Mouse (Mus musculus) frontal cortex, adult 2 months (tissue): ENCODE measurements at regions not wholly inside any gene's neighbourhood (a gene's known extent, or its start where the extent isn't known, plus 50 kb on each side); places are given as distances from the start of the nearest gene placed in this dataset.
A peak's percentile ranks its signal among the peaks of the same experiment; 100 is the strongest.

Experiments
- DNase-seq, 2 experiments: peaks; one replicate each; pipeline ENCODE4 v3.0.0; 2022; ENCODE audit warnings: low spot score in 1 of 2; ENCODE audit errors: extremely low spot score in 1 of 2

DNA sequence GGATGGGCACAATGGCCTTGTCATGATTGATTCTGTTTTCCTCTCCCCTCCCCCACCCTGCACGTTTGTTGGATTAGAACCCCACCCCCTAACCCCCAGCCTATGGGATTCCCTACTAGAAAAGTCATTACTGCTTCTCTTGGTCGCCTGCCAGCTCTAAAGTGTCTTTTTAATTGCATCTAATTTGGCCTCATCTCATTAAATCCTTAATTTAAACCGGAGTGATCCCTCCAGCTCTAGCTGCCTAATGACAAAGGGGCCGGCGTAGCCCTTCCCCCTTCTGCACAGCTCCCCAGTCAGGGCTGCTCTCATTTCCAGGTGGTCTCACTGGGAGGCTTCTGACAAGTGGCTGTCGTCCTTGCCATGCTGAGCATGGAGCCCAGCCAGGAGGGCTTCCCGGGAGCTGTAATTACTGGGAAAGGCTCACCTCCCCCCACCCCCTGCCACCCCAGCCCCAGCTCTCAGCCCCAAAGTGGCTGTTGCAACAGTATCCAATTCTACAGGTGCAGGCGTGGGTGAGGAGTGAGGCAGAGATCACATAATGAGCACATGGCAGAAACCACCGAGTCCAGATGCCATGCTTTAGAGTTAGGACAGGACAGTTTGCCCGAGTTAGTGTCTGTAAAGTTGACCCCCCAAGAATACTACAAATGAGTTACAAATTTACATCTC is 84.8 kb upstream of the Aldh1b1 start:
- no peak for DNase-seq

DNA sequence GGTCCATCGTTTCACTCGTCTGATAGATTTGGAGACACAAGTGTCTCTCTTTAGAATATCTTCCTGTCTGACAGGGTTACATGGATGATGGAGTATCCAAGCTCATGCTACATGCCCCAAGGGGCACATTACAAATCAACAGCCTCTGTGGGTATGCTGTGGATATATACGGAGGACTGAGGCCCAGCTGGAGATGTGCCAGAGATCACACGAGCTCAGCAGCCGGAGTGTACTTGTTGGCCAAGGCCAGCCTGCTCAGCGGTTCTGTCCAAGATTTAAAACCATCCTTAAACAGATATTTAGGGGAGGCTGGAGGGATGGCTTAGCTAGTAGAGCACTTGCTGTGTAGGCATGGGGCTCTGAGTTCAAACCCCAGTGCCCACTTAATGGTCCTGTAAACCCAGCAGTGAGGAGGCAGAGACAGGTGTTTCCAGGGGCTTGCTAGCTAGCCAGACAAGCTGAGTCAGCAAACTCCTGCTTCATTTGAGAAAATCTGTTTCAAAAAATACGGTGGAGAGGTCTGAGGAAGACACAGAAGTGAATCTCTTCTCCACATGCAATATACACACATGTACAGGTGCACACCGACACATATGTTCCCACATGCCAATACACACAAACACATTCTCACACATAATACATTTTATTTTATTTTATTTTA is 85.6 kb upstream of the Aldh1b1 start:
- DNase-seq = no peak

DNA sequence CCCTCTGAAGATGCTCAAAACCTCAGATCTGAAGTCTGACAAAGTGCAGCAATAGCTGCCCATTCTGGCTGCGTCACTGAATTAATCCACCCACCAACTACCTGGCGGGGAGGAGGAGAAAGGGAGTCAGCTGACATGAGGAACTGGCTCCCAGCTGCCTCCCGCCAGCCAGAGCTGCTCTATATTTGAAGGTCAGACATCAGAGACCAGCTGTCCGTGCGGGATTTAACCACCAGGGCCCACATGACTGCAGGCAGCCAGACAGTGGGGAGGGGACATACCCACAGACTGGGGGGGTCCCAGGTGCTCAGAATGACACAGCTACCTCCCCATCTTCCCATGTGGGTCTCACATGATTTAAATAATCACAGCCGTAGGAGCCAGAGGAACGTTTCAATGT is 94.8 kb upstream of the Aldh1b1 start:
- no peak for DNase-seq

DNA sequence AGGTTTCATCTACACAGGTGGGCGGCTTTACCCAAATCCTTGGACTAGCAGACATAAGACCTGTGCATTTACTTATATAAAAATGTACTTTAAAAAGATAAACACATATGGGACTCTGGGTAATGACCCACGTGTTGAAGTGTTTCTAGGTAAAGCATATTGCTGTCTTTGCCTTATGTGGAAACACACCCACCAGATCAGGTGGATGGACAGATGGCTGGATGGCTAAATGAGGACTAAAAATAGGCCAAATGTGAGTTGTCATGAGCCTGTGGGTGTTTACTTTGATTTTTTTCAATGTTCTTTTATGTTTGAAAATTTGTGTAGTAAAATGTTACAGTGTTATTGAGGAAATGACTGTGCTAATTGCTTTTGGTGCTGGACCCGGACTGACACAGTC is 99.2 kb upstream of the Aldh1b1 start:
- peak; percentile 70 to 80 for DNase-seq

- DNase-seq = no peak
Measured at GRCm38 (mm10) chr4:45695239-45695638, 103.6 kb upstream of the Aldh1b1 start.

GRCm38 (mm10) chr4:45689991-45690916 is 108.6 kb upstream of the Aldh1b1 start:
- no peak for DNase-seq

- DNase-seq = no peak
Measured at GRCm38 (mm10) chr4:45689572-45689971, 109.2 kb upstream of the Aldh1b1 start.

DNA sequence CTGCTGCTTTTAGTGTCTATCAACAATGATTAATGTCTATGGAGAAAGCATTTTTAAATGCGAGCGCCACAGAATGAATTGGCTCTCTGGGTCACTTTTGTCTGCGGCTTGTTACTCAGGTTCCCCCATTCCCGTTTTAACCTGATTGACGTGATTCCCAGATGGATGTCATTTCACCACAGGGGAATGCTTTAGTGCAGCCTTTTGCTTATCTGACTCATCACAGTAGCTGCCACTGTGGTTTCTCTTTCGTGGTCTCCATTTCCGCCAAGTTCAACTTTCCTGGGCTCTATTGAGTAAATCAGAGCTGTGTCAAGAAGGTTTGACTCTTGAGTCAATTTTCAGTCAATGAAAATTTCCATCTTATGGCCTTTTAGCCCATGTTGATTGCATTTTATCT is 110.6 kb upstream of the Aldh1b1 start:
- no peak for DNase-seq

GRCm38 (mm10) chr4:45685031-45685430 is 113.8 kb upstream of the Aldh1b1 start:
- no peak for DNase-seq

- peak in 1 of 2 experiments; percentile 15 for DNase-seq
Measured at GRCm38 (mm10) chr4:45683205-45683604, 115.6 kb upstream of the Aldh1b1 start.

- DNase-seq = no peak
Measured at GRCm38 (mm10) chr4:45682746-45683145, 116.1 kb upstream of the Aldh1b1 start.

- no peak for DNase-seq
Measured at GRCm38 (mm10) chr4:45676137-45676536, 122.7 kb upstream of the Aldh1b1 start.

GRCm38 (mm10) chr4:45674291-45674690 is 124.5 kb upstream of the Aldh1b1 start:
- no peak for DNase-seq

DNA sequence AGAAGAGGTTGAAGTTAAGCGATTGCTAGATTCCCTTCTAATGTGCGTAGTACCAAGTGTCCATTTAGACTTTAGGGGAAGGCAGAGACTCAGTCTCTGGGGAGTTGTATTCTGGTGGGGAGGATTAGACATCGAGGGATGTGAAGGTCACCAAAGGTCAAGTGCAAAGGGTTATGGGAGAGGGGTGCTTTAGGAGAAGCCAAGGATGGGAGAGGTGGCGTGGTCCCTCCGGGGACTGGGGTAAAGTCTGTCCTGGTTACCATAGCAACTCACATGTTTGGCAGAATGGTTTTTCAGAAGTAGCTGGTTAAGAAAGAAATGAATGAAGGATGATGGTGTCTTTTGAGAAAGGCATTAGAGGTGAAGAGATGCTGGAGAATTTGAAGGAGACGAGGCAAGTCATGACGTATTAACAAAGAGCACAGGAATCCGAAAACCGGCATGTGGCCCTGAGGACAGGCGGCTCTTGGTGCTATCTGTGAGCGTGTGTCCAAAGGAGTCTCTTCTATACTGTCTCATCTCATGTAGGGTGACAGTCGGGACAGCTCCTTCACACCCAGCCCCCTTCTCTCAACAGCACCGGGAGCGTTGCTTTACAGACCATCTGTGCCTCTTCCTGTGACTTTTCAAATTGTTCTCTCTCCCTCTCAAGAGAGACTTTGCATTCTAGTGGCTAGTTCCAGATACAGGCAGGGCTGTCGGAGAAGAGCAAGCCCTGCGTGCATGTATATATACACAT is 125.6 kb upstream of the Aldh1b1 start:
- DNase-seq = peak; percentile 14 to 53

DNA sequence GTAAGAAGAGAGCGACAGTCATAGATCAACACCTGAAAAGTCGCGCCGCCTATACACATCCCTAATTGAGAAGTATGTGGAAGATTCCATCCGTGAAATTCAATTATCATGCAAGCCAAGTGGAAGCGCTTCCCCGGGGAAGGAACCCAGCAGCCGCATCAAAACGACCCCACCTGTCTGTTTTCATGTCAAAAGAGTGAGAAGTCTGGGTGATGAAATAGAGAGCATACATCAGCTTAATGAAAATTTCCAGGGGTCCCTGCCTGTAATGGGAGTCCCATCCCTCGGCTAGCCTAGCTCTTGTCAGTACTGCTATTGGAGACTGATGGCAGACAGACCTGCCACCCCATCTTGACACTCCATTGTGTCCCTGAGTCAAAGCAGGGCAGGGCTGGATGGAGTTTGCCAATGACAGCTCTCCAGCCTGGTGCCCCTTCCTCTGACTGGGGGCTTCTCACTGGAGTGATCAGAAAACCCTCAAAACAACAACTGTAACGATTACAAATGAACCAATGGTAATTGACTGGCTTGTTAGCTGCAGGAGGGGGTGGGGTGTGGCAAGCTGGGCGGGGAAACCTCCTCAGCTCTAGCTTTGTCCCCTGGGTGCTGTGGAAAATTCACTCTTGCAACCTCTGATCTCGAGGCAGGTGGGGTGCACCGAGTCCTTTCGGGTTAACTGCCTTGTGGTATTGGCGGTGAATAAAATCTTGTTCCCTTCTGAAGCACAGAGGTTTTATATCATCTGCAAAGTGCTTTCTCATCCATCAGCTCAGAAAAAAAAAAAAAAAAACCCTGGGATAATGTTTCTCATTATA is 126.4 kb upstream of the Aldh1b1 start:
- no peak for DNase-seq

- DNase-seq = no peak
Measured at GRCm38 (mm10) chr4:45664372-45664771, 132.1 kb upstream of the Shb start.

- no peak for DNase-seq
Measured at GRCm38 (mm10) chr4:45657350-45657978, 125.2 kb upstream of the Shb start.

DNA sequence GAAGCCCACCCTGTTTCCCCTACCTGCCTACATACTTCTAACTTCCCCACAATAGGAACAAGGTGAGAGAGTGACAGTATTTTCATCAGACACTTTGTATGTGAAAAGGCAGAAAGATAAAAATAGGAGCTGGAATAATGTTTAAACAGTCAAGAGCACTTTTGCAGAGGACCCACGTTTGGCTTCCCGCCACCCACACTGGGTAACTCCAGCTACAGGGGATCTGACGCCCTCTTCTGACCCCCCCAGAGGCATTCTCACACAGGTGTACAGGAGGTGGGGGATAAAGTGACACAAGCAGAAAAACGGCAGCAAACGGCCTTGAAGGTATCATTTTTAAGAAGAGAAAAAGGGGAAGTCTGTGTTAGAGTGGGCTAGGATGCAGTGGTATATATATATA is 123.5 kb upstream of the Shb start:
- peak in 1 of 2 experiments; percentile 14 for DNase-seq

DNA sequence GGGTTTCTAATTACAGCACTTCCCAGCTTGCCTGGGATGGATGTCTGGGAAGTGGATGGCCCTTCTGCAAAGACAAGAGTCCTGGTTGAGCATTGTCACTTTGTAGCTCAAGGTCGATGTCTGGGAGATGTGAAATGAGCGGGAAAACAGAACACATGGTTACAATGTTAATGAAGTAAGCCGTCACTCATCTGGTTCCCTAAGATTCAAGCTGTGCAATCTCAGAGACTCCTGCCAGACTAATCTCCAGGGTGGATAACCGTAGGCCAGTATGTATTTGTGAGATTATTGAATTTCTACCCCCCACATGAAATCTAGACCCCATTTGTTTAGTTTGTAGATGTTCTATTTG is 122.5 kb upstream of the Shb start:
- DNase-seq = no peak
